Mouse (Mus musculus): ENCODE measurements around the gene Prap1. TPM values are rescaled to one million over a fixed set of nuclear protein-coding genes. Genes with fewer than 3 reads are reported as not detected.
A peak's percentile ranks its signal among the peaks of the same experiment; 100 is the strongest.

Prap1 gene
- polyA plus RNA-seq, 1 experiment = 1.1 TPM

- DNase-seq = peak; percentile 95
- no peak for TF ChIP-seq CTCF (conservative IDR thresholded peaks at IDR 0.05; ENCODE audit: insufficient read depth, insufficient read length, low read depth, low read length)
- peak; percentile 57 for TF ChIP-seq POLR2A (IDR thresholded peaks at IDR 0.05; ENCODE audit: low read depth, low read length)
- Histone ChIP-seq H3K36me3 (ENCODE audit: control insufficient read depth, insufficient read depth, low read length) (no peaks in the 10 kb centered on the region), H3K4me3 (ENCODE audit: insufficient read depth, low read depth, low read length) (peak within 1 kb of the TSS; percentile 52), H3K27ac (ENCODE audit: insufficient read depth, low read depth, low read length) (peak within 1 kb of the TSS; percentile 74), H3K4me1 (ENCODE audit: control insufficient read depth, insufficient read depth, low read length) (peaks cover 3% of the 10 kb centered on the region), H3K27me3 (replicated peaks; ENCODE audit: control insufficient read depth, insufficient read depth, low read length) (no peaks in the 10 kb centered on the region)
- WGBS = under 1% methylated on average over 30 of the region's 30 CpGs
Observed at GRCm38 (mm10) chr7:140101993-140102860, 9.0 kb downstream of the Prap1 start, which contains the start of gene Fuom. Gene Fuom (minus strand): TSS chr7:140102441.

GRCm38 (mm10) chr7:140104009-140104408, 10.8 kb downstream of the Prap1 start:
- Histone ChIP-seq H3K27me3 (replicated peaks; ENCODE audit: control insufficient read depth, insufficient read depth, low read length) (no peaks in the 10 kb centered on the region), H3K36me3 (ENCODE audit: control insufficient read depth, insufficient read depth, low read length) (no peaks in the 10 kb centered on the region), H3K4me1 (ENCODE audit: control insufficient read depth, insufficient read depth, low read length) (peaks cover 3% of the 10 kb centered on the region), H3K27ac (ENCODE audit: insufficient read depth, low read depth, low read length) (no peak overlapping the region), H3K4me3 (ENCODE audit: insufficient read depth, low read depth, low read length) (no peak overlapping the region)
- TF ChIP-seq POLR2A (IDR thresholded peaks at IDR 0.05; ENCODE audit: low read depth, low read length) (no peak), CTCF (conservative IDR thresholded peaks at IDR 0.05; ENCODE audit: insufficient read depth, insufficient read length, low read depth, low read length) (no peak)
- 64% methylated on average over 4 of the region's 4 CpGs for WGBS
- DNase-seq = no peak

DNA sequence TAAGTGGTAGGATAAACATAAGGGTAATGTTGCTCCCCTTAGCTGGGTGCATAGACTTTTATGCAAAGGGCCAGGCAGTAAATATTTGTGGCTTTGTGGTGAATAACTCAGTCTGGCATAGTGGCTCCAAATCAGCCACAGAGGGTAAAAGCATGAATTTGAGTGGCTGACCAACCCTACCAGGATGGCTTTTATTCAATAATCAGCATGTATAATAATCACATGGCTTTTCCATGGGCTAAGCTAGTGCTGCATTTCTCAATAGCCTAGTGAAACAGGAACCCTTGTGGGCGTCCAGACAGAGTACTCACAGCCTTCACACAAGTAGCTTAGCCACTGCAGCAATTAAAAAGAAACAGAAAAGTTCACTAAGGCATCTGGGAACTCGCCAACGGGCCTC, 18.7 kb downstream of the Prap1 start:
- no peaks in the 10 kb centered on the region for H3K4me1 ChIP-seq (ENCODE audit: control insufficient read depth, insufficient read depth, low read length)
- H3K27ac ChIP-seq (ENCODE audit: insufficient read depth, low read depth, low read length) = no peak overlapping the region
- TF ChIP-seq POLR2A (IDR thresholded peaks at IDR 0.05; ENCODE audit: low read depth, low read length) (no peak), CTCF (conservative IDR thresholded peaks at IDR 0.05; ENCODE audit: insufficient read depth, insufficient read length, low read depth, low read length) (no peak)
- H3K4me3 ChIP-seq (ENCODE audit: insufficient read depth, low read depth, low read length) = no peak overlapping the region
- H3K36me3 ChIP-seq (ENCODE audit: control insufficient read depth, insufficient read depth, low read length) = no peaks in the 10 kb centered on the region; the same call in 1 of the 2 replicates
- no peak for DNase-seq
- 65% methylated on average over 3 of the region's 3 CpGs for WGBS
- no peaks in the 10 kb centered on the region for H3K27me3 ChIP-seq (replicated peaks; ENCODE audit: control insufficient read depth, insufficient read depth, low read length)

DNA sequence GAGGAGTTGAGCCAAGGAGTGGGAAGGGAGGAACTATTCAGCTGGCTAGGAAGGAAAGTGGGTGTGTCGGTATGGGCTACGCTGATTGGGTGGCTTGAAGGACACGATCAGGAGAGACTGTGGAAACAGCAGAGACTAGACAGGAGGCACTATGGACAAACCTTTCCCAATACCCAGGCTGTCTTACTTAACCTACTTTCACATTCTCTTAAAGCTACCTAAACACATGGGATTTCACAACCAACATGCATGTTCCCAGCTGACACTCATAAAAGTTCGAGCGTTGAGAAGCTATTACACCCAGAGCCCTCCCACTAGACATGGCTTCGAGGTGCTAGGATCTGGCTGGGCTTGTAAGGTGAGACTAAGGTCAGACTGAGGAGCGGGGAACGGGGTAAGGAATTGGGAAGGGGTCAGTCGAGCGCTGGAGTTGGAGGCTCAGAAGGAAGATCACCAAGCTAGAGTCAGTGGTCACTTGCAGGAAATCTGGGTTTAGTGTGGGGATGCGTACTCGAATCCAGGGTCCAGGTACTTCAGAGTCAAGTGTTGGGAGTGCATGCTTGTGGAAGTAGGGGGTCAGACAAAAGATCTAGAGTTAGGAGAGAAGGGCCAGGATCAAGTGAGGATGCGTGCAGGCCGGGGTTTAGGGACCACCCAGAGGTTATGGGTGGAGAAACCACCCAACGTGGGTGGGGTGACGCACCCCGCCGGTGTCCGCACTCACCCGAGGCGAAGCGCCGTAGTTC, 22.6 kb downstream of the Prap1 start, which contains the start of gene Paox:
Paox (plus strand) TSS at position 217 of the 746 bp plus-strand sequence.
- Histone ChIP-seq H3K4me3 (ENCODE audit: insufficient read depth, low read depth, low read length) (peak within 1 kb of the TSS; percentile 84), H3K27me3 (replicated peaks; ENCODE audit: control insufficient read depth, insufficient read depth, low read length) (no peaks in the 10 kb centered on the region), H3K27ac (ENCODE audit: insufficient read depth, low read depth, low read length) (peak within 1 kb of the TSS; percentile 91), H3K36me3 (ENCODE audit: control insufficient read depth, insufficient read depth, low read length) (no peaks in the 10 kb centered on the region; the same call in 1 of the 2 replicates), H3K4me1 (ENCODE audit: control insufficient read depth, insufficient read depth, low read length) (no peaks in the 10 kb centered on the region)
- peak; percentile 90 for DNase-seq
- TF ChIP-seq CTCF (conservative IDR thresholded peaks at IDR 0.05; ENCODE audit: insufficient read depth, insufficient read length, low read depth, low read length) = no peak
- TF ChIP-seq POLR2A (IDR thresholded peaks at IDR 0.05; ENCODE audit: low read depth, low read length) = peak; percentile 12
- WGBS = under 1% methylated on average over 23 of the region's 23 CpGs

DNA sequence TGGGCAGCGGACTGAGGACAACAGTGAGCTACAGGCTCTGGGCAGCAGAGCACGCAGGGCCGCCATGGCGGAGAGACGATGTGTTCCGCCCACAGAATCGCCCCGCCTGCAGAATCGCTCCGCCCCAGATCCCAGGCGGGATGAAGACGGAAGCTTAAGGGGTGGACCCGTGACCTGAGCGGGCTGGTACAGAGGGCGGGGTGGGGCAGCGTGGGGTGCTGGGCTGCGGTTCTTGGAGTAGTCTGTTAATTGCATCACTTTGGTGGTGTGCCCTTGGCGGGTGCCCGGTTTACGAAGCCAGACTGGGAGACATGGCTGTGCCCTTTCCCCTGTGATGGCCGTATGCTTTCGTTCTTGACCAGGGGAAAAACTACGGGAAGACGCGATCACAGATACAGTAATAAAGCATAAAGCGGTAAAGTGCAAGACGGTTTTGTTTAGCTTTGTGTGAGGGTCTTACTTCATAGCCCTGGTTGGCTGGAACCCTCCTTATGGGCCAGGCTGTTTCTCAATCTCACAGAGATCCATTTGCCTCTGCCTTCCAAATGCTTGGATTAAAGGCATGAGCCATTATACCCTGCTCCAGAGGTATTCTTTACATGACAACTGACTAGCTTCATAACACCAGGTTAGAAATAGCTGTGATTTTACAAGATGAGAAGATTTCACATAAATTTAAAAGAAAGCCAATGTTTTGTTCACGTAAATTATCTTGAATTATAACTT, 23.3 kb downstream of the Prap1 start, which contains the start of gene Echs1:
Echs1 (minus strand) TSS at position 148 of the 726 bp plus-strand sequence.
- 3% methylated on average over 28 of the region's 28 CpGs for WGBS

GRCm38 (mm10) chr7:140120484-140120883, 27.3 kb downstream of the Prap1 start:
- 82% methylated on average over 2 of the region's 2 CpGs for WGBS
- TF ChIP-seq POLR2A (IDR thresholded peaks at IDR 0.05; ENCODE audit: low read depth, low read length) (no peak), CTCF (conservative IDR thresholded peaks at IDR 0.05; ENCODE audit: insufficient read depth, insufficient read length, low read depth, low read length) (no peak)
- H3K4me1 ChIP-seq (ENCODE audit: control insufficient read depth, insufficient read depth, low read length) = 0 out of 2 replicates have a peak, but pooled peaks cover 3% of the 10 kb centered on the region
- DNase-seq = no peak
- no peaks in the 10 kb centered on the region for H3K36me3 ChIP-seq (ENCODE audit: control insufficient read depth, insufficient read depth, low read length)
- no peak overlapping the region for H3K27ac ChIP-seq (ENCODE audit: insufficient read depth, low read depth, low read length)
- no peaks in the 10 kb centered on the region for H3K27me3 ChIP-seq (replicated peaks; ENCODE audit: control insufficient read depth, insufficient read depth, low read length)
- no peak overlapping the region for H3K4me3 ChIP-seq (ENCODE audit: insufficient read depth, low read depth, low read length)

More for the DNA sequence above, 23.3 kb downstream of the Prap1 start, which contains the start of gene Echs1:
- H3K27me3 ChIP-seq (replicated peaks; ENCODE audit: control insufficient read depth, insufficient read depth, low read length) = no peaks in the 10 kb centered on the region
- H3K36me3 ChIP-seq (ENCODE audit: control insufficient read depth, insufficient read depth, low read length) = no peaks in the 10 kb centered on the region
- DNase-seq = peak; percentile 96
- TF ChIP-seq POLR2A (IDR thresholded peaks at IDR 0.05; ENCODE audit: low read depth, low read length) (peak; percentile 54), CTCF (conservative IDR thresholded peaks at IDR 0.05; ENCODE audit: insufficient read depth, insufficient read length, low read depth, low read length) (no peak)
- H3K4me1 ChIP-seq (ENCODE audit: control insufficient read depth, insufficient read depth, low read length) = no peaks in the 10 kb centered on the region
- H3K4me3 ChIP-seq (ENCODE audit: insufficient read depth, low read depth, low read length) = peak within 1 kb of the TSS; percentile 84
- H3K27ac ChIP-seq (ENCODE audit: insufficient read depth, low read depth, low read length) = peak within 1 kb of the TSS; percentile 91
